Mouse (Mus musculus) thymus, postnatal 25 days (tissue): ENCODE results near the gene Gm20388.
"Not testable (repeated sequence)": the region's sequence is repeated elsewhere in the genome, so short reads cannot be mapped to it uniquely, and the experiment has no call there.

Experiments used
- DNase-seq: peaks from one replicate; pipeline ENCODE4 v3.0.0; 2022

Gene Gm20388

DNA sequence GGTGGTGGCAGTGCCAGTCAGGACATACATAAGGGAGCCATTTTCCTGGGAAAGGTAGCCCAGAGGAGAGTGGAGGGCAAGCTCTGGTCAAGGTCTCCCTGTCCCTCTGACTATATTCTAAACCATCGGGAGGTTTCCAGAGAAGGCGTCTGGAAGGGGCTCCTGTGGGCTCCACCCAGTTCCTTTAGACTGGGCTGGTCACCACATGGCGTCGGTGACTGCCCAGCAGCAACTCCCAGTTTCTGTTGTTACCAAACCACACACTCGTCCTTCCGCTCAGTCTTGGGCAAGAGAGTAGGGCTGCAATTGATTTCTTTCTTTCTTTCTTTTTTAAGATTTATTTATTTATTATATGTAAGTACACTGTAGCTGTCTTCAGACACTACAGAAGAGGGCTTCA lies 3533.5 kb downstream of the Gm20388 start:
- no peak for DNase-seq

DNA sequence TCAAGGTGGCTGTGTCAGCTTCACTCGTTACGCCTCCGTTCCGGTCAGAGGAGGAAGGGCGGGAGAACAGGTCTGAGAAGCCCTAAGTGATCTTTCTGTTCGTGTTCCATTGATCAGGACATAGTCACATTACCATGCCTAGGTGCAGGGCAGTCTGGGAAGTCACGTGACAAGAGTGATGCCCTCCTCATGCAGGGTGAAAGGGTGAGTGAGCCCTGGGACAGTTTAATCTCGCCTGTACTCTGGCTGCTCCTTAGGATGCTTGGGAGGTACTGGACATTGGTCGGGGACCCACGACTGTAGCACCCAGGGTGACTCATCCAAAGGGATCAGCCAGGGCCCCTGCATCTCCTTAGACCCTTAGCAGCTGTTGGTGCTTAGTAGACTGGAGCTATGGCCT lies 3535.3 kb downstream of the Gm20388 start:
- no peak for DNase-seq

DNA sequence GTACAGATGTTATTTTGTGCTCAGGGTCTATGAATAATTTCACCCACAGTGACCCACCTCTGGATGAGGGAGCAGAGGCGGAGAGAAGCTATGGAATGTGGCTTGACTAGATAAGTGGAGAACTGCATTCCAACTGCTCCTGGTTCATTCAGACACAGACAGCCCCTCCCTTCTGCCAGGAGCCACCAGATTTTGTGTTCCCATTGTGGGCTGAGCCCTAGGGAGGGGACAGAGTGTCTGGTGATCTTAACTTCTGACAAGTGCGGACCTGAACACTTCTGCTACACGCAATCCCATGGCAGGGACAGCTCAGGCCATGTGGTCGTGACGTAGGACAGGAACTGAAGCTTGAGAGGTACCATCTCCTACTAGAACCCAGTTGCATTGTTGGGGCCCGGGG lies 3536.2 kb downstream of the Gm20388 start:
- DNase-seq = no peak

DNA sequence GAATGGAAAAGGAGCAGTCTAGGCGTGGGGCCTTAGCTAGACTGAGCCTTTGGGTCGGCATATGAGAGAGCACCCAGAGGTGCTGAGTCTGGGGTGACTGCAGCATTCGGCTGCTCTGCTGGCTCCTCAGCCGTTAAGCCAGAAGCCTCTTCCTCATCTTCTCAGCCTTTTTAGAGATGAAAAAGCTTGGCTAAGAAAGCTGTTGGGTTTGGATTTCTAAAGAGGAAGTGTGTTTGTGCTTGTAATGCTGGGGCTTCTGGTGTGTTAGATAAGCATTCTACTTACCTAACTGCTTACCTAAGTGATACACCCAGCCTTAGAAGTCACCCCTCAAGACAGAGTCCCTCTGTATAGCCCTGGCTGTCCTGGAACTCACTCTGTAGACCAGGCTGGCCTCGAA lies 3540.1 kb downstream of the Gm20388 start:
- DNase-seq = no peak

DNA sequence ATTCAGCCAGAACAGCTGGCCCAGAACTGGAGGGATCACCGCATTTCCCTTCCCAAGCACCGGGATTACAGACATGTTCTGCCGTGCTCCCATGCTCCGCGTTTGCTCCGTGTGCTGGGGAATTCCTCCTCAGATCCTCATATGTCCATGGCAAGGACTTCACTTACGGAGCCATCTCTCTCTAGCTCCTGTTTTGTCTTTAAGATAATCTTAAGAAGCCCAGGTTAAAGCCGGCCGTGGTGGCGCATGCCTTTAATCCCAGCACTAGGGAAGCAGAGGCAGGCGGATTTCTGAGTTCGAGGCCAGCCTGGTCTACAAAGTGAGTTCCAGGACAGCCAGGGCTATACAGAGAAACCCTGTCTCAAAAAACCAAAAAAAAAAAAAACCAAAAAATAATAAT lies 3541.1 kb downstream of the Gm20388 start:
- not testable (repeated sequence) for DNase-seq

DNA sequence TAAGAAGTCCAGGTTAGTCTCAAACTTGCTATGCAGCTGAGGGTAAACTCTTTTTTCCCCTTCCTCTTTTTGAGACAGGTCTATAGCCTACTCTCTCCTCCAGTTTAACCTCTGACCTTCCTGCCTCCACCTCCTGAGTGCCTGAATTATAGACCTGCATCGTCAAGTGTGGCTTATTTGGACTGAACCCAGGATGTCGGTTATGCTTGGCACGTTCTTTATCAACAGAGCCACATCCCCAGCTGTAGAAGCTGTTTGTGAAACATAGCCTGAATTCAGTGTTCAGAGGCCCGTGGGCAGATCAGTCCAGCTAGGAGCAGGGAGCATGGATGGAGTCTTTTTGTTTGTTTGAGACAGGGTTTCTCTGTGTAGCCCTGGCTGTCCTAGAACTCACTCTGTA lies 3541.5 kb downstream of the Gm20388 start:
- DNase-seq = no peak

DNA sequence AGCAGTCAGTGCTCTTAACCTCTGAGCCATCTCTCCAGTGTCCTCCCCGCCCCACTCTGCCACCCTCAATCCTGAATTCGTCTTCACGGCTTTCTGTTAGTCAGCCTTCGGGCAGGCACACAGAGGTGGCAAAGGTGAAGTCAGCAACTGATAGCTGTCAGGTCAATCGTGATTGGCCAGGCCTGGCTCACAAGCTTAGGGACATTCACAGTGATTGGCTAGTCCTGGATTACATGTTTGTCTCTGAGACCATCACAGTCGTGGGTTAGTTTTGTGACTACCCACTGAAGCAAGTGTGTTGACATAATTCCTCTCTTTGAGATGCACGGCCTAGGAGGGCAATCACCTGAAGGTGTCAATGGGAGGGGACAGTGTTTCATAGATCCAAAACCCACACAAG lies 3542.7 kb downstream of the Gm20388 start:
- DNase-seq = no peak

DNA sequence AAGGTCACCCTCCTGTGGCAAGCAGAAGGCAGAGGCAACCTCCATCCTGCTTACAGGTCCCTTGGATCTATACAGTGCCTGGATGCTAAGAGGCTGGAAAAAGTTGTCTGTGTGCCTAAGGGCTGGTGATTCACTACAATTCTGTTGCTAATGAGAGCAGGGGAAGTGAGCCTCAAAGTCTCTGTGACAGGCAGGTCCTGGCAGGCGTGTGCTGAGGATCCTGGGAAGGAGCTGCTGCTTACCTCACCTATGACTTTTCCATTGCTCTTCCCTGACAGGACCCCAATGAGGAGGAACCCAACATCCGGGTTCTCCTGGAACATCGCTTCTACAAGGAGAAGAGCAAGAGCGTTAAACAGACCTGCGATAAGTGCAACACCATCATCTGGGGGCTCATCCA lies 3543.3 kb downstream of the Gm20388 start:
- DNase-seq = no peak

DNA sequence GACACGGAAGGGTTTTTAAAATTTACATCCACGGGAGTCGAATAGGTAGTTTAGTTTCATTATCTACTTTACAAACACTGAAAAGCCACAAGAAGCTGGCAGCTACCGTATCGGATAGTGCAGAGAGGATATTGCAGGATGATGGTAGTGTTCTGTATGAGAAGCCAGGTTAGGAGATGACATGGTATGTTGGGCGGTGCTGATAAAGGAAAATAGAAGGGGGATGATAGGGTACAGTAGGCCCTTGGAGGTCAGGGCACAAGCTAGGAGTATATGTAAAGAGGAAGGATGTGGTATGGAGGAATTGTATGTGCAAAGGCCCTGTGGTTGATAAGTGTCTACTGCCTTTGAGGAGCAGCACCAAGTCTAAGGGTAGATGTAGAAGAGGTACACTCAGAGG lies 3543.9 kb downstream of the Gm20388 start:
- no peak for DNase-seq

DNA sequence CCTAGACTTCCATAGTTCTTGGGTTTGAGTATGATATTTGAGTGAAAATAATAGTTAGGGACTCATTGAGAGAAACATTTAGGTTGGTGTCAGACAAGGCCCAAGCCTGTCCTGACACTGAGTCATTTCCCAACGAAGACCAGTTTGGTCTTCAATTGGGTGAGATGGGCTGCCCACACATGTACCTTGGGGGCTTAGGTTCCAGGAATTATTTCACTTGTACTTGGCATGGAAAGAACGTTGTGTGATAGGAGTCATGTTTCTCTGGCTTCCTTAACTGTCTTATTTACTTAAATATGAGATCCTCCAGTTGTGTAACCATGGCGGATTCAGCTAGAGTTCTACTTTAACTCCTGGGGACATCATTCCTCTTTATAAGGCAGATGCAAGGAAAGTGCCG lies 3553.0 kb downstream of the Gm20388 start:
- no peak for DNase-seq

DNA sequence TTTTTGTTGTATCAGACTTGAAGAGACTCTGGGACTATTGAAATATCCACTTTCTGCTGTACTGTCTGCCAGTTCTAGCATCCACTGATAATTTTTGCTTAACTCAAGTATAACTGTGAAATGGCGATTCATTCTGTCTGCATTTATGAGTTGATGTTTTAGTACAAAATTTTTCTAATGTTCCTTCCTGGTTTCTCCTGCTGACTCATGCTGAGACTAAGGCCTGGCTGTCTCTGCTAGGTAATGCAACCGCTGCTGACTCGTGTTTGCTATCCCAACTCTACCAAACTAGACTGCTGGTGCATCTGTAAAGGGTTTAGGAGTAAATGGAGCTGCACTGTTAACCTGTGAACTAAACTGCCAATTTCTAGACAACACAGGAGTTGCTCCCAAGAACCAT lies 3556.8 kb downstream of the Gm20388 start:
- DNase-seq = no peak

DNA sequence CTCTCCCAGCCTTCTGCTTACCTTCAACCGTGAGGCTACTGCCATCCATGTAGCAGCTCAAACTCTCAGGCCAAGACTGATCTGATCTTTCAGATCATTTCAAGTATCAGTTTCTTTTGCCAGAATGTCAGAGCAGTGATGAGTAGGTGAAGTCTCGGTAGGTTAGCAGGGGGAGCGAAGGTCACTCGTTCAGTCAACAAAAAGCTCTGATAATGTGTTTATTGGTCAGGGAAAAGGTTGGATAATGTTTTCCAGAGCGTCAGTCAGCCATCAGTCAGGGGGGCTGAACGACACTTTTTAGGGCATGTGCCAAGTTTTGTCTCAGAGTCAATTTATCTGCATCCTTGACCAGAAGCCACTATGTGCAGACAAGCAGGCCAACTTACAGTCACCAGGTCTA lies 3562.3 kb downstream of the Gm20388 start:
- not testable (repeated sequence) for DNase-seq

DNA sequence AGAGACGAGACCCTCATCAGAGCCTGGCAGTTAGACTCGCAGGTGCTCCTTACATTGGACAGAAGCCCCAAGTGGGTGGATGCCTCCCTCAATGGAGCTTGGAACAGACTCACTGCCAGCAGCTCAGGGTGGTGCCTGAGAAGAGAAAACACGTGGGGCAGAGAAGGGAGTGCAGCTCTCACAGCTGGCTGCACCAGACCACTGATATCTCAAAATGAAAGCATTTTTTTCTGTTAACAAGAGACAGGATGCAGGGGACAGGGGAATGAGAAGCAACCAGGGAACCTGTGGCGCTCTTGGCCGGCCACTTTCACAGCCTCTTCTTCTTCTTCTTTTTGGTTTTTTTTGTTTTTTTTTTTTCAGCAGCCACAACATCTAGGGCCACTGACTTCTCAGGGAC lies 3563.9 kb downstream of the Gm20388 start:
- not testable (repeated sequence) for DNase-seq

DNA sequence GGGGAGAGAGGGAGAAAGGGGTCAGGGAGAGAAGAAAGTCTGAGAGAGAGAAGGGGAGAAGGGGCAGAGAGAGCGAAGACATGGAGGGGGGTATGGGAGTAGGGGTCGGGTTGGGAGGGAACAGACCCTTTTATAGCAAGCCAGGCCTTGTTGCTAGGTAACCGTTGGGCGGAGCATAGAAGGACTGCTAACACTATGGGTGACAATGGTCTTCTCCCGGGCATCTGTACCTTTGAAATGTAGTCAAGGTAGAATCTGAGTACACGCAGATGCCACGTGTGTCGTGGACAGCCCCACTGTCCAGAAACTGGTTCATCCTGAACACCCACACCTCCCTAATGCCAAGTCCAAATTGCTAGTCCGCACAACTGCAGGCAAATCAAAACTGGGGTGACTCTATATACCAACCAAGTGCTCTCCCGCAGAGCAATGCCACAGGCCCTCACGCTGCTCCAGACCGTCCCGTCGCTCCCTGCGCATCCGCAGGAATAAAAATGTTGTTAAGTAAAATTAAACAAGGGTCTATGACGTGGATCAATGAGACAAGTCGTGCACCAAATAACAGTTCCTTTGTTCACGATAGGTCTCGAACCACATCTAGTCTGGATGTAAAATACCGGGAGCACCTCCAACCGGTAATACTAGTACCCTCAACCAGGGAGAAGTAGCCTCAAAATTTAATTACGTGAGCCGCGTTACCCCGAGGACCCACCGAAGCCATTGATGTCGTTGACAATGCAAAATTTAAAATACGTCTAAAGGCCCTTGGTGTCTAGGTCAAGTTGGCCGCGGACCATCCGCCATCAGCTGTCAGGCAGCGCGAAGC lies 3566.5 kb downstream of the Gm20388 start:
- DNase-seq = peak; percentile 3

DNA sequence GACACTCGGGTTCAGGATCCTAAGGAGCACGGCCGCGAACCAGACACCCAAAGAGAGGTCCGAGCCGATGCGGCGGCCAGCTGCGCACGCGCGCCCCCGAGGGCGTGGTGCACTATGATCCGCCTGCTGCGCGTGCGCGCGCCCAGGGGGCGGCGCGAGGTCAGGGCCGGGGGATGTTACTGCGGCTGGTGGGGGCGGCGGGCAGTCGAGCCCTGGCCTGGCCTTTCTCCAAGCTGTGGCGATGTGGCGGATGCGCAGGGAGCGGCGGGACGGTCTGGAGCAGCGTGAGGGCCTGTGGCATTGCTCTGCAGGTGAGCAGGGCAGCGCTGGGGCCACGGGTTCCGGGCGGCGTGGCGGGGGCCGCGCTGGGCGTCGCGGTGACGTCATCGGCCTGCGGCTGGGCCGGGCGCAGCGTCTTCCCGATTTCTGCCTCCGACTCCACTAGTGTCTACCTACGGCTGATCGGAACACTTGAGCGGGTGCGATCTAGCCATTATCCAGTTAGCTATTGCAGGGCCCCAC lies 3567.2 kb downstream of the Gm20388 start, which contains the start of gene Afg3l1:
TSS of gene Afg3l1 (plus strand) at position 167 of the 522 bp plus-strand sequence.
- peak; percentile 94 for DNase-seq

DNA sequence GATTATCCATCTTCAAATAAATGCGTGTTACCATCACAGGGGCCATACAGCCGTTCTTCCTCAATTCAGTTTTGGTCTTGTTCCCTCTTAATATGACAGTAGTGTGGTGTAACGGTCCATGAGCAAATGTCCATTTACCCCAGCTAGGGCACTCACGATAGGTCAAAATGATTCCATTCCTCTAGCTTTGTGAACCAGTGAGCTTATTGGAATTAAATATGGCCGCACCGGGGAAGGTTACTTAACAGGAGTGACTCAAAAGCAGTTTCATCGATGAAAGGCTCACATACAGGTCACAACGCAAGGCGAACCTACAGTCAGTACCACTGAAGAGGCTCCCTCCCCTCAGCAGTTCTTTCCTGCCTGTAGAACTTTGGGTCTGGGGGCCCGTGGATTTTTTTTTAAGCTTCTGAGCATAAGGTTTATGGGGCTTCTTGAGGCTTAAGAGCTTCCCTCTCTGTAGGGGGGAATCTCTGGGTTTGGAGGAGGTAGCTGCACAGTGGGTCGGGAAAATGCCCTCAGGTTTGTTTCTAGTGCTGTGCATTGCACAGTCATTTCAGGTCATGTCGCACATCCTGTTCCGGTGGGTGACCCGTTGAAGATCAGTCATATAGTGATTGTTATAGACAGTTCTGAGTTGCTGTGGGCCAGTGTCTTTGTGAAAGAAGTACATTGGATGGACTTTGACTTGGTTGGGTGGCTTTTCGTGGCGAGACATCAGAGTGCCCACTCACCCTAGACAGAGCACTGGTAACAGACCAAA lies 3568.0 kb downstream of the Gm20388 start:
- DNase-seq = no peak

DNA sequence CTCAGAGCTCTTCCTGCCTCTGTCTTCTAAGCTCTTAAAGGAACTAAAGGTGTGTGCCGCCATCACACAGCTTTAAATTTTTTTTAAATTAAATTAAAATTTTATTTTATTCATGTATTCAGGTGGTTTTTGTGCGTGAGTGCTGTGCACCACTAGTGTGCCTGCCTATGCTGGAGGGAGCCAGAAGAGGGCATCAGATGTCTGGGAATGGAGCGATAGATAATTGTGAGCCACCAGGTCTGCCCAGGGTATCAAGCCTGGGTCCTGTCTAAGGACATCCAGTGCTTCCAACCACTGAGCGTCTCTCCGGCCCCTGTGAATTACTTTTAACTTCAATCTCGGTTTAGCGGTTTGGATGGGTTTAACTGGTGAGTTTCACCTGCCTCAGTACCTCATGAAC lies 3572.0 kb downstream of the Gm20388 start:
- peak; percentile 18 for DNase-seq

DNA sequence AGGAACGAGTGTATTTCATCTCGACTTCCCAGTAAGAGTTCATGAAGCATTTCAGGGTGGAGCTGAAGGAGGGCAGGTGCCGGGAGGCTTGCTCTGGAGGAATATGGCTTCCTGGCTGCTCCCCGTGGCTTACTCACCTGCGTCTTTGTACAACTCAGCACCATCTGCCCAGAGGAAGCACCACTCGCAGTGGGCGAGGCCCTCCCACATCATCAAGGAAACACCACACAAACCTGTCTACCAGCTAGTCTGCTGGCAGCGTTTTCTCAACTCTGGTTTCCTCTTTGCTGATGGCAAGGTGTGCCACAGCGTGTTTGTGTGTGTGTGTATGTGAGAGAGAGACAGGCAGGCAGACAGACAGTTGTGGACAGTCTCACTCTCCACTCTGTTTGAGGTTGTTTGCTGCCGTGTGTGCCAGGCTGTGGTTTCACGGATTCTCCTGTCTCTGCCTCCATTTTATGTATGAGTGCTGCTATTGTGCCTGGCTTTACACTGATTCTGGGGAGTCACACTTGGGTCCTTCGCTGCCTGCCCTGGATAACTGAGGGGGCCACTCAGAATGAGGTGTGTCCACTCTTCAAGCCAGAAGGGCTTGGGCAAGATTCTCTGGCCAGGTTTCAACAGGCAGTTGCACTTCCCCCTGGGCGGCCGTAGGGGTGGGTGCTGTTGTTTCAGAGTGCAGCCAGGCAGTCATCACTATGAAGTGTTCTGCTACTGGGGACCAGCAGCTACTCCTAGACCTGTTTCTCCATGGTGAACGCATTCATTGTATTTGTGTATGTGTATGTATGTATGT lies 3580.8 kb downstream of the Gm20388 start:
- DNase-seq = no peak

DNA sequence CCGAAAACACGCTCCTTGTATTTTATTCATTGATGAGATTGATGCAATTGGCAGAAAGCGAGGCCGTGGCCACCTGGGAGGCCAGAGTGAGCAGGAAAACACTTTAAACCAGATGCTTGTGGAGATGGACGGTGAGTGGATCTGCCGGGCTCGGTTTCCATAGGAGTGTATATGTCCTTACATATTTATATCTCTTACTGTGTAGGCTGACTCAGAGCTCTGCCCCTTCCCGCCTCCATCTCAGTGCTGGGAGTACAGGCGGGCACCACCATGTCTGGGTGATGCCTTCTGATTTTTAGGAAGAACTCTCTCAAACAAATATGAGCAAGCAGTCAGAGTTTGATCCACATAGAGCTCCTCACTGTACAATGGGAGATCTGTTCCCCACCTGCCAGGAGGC lies 3582.3 kb downstream of the Gm20388 start:
- DNase-seq = no peak

DNA sequence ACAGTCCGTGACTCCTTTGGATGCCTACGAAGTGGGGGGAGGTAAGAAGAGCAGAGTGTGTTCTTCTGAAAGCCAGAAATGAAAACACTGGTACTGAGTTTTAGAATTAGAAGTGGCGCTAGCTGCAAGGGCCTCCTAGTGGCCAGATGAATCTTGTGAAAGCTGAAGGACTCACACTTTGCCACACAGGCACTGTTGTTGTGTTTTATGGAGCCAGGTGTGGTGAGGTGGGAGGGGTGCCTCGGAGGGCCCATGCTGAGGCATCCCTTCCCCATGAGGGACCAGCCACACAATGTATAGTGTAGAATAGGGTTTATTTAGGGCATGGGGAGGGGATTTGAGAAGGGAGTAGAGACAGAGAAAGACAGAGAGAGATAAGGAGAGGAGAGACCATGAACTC lies 3587.1 kb downstream of the Gm20388 start:
- DNase-seq = no peak

DNA sequence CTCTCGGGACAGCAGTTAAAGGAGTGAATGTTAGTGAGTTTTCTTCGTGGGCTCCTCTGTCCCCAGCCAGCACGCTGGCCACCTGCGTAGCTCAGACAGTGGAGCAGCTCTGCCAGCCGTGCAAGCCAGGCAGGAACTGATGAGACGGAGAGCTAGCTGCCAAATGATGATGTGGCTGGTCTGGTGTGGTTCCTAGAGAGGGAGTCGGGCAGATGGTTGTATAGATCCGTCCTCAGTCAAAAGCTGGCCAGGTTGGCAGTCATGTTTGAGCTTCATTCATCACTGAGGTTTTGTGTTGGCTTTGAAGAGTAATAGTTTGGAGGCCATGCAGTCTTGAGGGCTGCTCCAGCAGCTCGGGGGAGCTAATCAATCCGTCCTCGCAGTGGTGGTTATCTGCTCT lies 3588.3 kb downstream of the Gm20388 start:
- DNase-seq = no peak

DNA sequence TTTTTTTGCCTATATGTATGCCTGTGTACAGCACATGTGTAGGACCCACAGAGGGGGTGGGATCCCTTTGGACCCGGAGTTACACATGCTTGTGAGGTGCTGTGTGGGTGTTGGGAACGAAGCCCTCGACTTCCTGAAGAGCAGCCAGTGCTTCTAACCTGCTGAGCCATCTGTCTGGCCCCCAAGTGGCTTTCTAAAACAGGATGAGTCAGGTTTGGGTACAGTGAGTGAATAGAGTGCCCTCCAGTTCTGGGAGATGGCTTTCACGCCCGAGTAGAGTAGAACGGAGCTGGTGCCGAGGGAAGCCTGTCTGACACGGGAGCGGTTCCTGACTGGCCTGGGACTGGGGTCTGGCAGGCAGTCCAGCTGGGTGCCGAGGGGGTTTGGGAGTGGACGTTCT lies 3588.9 kb downstream of the Gm20388 start:
- DNase-seq = no peak

DNA sequence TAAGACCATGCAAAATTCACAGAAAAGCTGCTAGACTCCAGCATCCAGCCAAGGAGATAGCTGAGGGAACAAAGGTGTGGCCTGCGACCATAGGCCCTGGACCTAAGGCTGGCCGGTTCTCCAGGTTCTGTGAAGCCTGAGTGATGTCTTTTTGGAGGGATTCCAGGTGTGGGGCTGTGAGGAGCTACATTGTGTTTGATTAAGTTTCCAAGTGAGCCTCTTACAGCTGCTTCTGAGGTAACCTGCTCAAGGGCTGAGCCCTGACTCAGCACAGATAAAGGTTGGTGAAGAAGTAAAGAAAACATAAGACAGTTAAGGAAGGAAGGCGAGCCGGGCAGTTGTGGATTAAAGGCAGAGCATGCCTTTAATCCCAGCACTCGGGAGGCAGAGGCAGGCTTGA lies 3591.6 kb downstream of the Gm20388 start:
- no peak for DNase-seq
